Mouse (Mus musculus) kidney, embryonic 15.5 days (tissue): Measurements from ENCODE around the gene Per2. TPM values are rescaled to one million over a fixed set of nuclear protein-coding genes. Genes with fewer than 3 reads are reported as not detected.

Experiments
- ATAC-seq: fragments of 200-750 bp; cut with Nextera tagmentation; replicated peaks from 2 replicates; pipeline ENCODE4 v1.8.0; 2017; ENCODE audit warnings: moderate TSS enrichment; ENCODE audit not compliant: low FRiP score
- H3K27ac ChIP-seq: fragments of 300-500 bp; sonication (generic); 2 replicates; pipeline ENCODE4 v1.5.1; 2015; ENCODE audit warnings: mild to moderate bottlenecking, inconsistent platforms
- H3K27me3 ChIP-seq: fragments of 300-500 bp; sonication (generic); 2 replicates; pipeline ENCODE4 v1.6.1; 2015; ENCODE audit warnings: inconsistent platforms
- H3K36me3 ChIP-seq: fragments of 300-500 bp; sonication (generic); 2 replicates; pipeline ENCODE4 v1.6.1; 2015; ENCODE audit warnings: inconsistent platforms
- H3K4me1 ChIP-seq: fragments of 300-500 bp; sonication (generic); 2 replicates; pipeline ENCODE4 v1.6.1; 2015; ENCODE audit warnings: inconsistent platforms
- H3K4me2 ChIP-seq: fragments of 300-500 bp; sonication (generic); 2 replicates; pipeline ENCODE4 v1.6.1; 2015; ENCODE audit warnings: moderate library complexity, mild to moderate bottlenecking, inconsistent platforms
- H3K4me3 ChIP-seq: fragments of 300-500 bp; sonication (generic); replicated peaks from 2 replicates; pipeline ENCODE4 v1.5.1; 2015; ENCODE audit warnings: mild to moderate bottlenecking, inconsistent platforms
- H3K9ac ChIP-seq: fragments of 300-500 bp; sonication (generic); 2 replicates; pipeline ENCODE4 v1.6.1; 2015; ENCODE audit warnings: mild to moderate bottlenecking, inconsistent platforms
- H3K9me3 ChIP-seq: fragments of 300-500 bp; sonication (generic); replicated peaks from 2 replicates; pipeline ENCODE4 v1.6.1; 2016; ENCODE audit warnings: inconsistent platforms
- WGBS: fragments of 180-500 bp; shearing (Covaris S2); methylation state at CpG from one replicate; pipeline ENCODE4 v1.1.7; 2015; ENCODE audit warnings: mixed read lengths; 5-methylcytosine and 5-hydroxymethylcytosine counted together
- polyA plus RNA-seq: library from polyadenylated mRNA; unstranded; fragments of >200 nt; fragmentation: Nextera tagmentation; extraction: Ambion mirVana; gene quantifications from 2 replicates; pipeline ENCODE4 v1.2.1, GENCODE M21; 2015

Gene Per2
- polyA plus RNA-seq, 1 experiment from 2014 or later = 3.6 TPM

GRCm38 (mm10) chr1:91457116-91457515 is 2.0 kb downstream of the Per2 start:
- ATAC-seq = no peak
- H3K27ac ChIP-seq = peak overlapping the region; percentile 81; the same call in 1 of the 2 replicates
- no peaks in the 10 kb centered on the region for H3K27me3 ChIP-seq
- WGBS = 94% methylated on average over 4 of the region's 4 CpGs
- peaks cover 62% of the 10 kb centered on the region for H3K4me1 ChIP-seq
- no peak overlapping the region for H3K4me3 ChIP-seq
- H3K9me3 ChIP-seq = no peaks in the 10 kb centered on the region
- H3K36me3 ChIP-seq = no peaks in the 10 kb centered on the region
- no peak overlapping the region for H3K4me2 ChIP-seq
- no peak overlapping the region for H3K9ac ChIP-seq

DNA sequence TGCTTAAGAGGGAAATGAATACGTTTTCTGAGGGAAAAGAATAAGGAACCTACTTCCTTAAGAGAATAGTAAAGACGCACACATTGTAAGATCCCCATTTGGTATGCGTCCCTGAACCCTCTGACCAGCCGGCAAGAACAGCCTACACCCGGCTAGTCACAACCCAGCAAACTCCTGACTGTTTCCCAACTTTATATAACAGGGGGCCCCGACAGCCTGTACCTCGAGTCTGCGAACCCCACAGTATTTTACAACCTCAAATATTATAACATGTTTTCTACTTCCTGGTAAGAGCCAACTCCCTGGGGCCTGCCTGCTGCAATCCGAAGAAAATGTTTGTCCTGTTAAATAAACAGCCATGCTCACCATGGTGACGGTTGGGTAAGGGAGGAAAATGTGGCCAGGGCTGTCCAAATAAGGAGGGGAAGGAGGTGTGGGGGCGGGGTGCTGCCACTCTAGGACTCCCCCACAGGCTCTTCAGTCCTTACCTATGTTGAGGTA is 2.8 kb downstream of the Per2 start:
- Histone ChIP-seq H3K4me2 (peak overlapping the region; percentile 38), H3K27me3 (no peaks in the 10 kb centered on the region), H3K36me3 (no peaks in the 10 kb centered on the region), H3K9ac (no peak overlapping the region), H3K4me3 (no peak overlapping the region), H3K4me1 (peaks cover 70% of the 10 kb centered on the region), H3K27ac (peak overlapping the region; percentile 81), H3K9me3 (no peaks in the 10 kb centered on the region)
- whole genome bisulfite sequencing = 18% methylated on average over 11 of the region's 11 CpGs
- no peak for ATAC-seq

DNA sequence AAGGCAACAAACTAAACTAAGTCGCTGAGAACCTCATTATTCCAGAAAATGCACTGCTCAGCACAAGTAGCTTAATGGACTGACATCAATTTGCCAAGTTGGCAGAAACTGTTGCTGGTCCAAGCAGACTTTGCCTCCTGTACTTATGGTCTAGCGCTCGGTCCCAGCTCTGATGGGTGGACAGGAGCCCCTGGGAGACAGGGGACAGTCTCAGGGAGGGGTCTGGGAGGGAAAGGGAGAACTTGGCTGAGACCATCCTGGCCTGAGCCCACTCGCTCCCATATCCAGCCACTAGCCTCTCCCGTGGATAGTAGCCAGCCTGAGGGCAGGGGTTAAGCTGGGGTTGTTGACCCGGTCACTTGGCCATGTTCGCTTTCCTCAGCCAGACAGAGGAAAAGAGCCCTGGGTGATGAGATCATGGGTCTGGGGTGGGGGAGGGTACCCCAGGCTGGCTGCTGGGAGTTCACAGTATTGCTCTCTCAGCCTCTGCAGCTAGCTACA is 3.4 kb downstream of the Per2 start:
- 21% methylated on average over 7 of the region's 7 CpGs for WGBS
- peaks cover 76% of the 10 kb centered on the region for H3K4me1 ChIP-seq
- ATAC-seq = no peak
- no peak overlapping the region for H3K4me3 ChIP-seq
- H3K9ac ChIP-seq = no peak overlapping the region
- no peaks in the 10 kb centered on the region for H3K9me3 ChIP-seq
- H3K27me3 ChIP-seq = no peaks in the 10 kb centered on the region
- H3K27ac ChIP-seq = peak overlapping the region; percentile 81
- no peaks in the 10 kb centered on the region for H3K36me3 ChIP-seq
- H3K4me2 ChIP-seq = peak overlapping the region; percentile 38

DNA sequence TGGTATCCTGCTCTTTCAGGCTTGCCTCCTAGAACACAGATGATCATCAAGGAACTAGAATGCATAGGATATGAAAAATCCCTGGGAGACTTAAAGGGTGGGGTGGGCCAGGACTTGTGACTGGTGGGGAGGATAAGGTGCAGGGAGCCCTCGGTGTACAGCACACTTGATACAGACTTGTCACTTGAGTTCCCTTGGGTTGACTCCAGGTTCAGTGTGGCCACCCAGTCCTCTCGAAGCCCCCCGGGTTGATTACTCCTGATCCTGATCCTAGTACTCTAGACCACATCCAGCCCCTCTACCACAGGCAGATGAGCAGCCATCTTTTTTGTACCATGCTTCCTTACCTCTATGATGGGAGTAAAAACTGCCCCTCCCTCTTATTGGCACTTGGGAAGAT is 4.2 kb downstream of the Per2 start:
- peaks cover 68% of the 10 kb centered on the region for H3K4me1 ChIP-seq
- no peak overlapping the region for H3K4me3 ChIP-seq
- WGBS = 81% methylated on average over 3 of the region's 3 CpGs
- H3K27ac ChIP-seq = peak overlapping the region; percentile 81; the same call in 1 of the 2 replicates
- ATAC-seq = no peak
- no peaks in the 10 kb centered on the region for H3K27me3 ChIP-seq
- no peaks in the 10 kb centered on the region for H3K36me3 ChIP-seq
- no peaks in the 10 kb centered on the region for H3K9me3 ChIP-seq
- no peak overlapping the region for H3K4me2 ChIP-seq
- no peak overlapping the region for H3K9ac ChIP-seq

DNA sequence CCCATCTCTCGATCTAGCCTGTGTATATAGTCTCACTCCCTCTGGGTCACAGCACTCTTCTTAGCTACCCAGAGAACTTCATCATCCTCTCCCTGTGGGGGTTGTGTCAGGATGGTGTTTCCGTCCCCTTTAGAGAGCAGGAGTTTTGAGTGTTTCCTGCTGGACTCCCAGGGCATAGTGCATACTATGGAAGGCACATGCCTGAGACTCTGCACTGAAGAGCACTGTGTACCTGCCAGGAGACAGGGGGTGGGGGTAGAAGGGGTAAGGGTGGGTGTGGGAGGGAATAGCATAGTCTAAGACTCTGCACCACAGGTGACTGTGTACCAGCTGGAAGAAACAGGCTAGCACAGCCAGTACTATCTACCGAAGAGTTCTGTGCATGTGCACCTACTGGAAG is 4.8 kb downstream of the Per2 start:
- ATAC-seq = no peak
- H3K27ac ChIP-seq = 0 out of 2 replicates have a peak overlapping the region, but pooled peaks have one; percentile 81
- no peak overlapping the region for H3K4me2 ChIP-seq
- 68% methylated on average over 3 of the region's 3 CpGs for WGBS
- H3K27me3 ChIP-seq = no peaks in the 10 kb centered on the region
- no peaks in the 10 kb centered on the region; the same call in 1 of the 2 replicates for H3K36me3 ChIP-seq
- no peaks in the 10 kb centered on the region for H3K9me3 ChIP-seq
- H3K4me3 ChIP-seq = no peak overlapping the region
- H3K4me1 ChIP-seq = peaks cover 66% of the 10 kb centered on the region
- H3K9ac ChIP-seq = no peak overlapping the region

DNA sequence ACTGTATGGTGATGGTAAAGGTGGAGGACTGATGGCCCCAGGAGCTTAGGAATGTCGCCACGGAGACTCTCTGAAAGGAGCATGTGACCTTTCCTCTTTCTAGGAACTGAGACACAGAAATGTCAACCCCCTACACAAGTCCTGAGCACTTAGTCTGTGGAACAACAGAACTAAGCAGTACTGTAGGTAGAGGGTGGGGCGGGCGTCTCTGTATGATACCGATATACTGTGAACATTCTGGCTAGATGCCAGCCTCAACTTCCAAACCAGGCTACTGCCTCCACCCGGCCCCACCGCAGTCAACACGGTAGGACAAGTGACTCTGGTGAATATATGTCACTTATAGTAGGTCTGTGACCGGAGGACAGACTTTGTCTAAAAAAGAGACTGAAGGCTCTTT is 5.2 kb downstream of the Per2 start:
- H3K9ac ChIP-seq = no peak overlapping the region
- H3K4me2 ChIP-seq = no peak overlapping the region
- H3K27me3 ChIP-seq = no peaks in the 10 kb centered on the region
- H3K27ac ChIP-seq = no peak overlapping the region
- peaks cover 2% of the 10 kb centered on the region; the same call in 1 of the 2 replicates for H3K36me3 ChIP-seq
- H3K4me3 ChIP-seq = no peak overlapping the region
- H3K9me3 ChIP-seq = no peaks in the 10 kb centered on the region
- ATAC-seq = no peak
- peaks cover 69% of the 10 kb centered on the region for H3K4me1 ChIP-seq
- WGBS = 79% methylated on average over 9 of the region's 9 CpGs

DNA sequence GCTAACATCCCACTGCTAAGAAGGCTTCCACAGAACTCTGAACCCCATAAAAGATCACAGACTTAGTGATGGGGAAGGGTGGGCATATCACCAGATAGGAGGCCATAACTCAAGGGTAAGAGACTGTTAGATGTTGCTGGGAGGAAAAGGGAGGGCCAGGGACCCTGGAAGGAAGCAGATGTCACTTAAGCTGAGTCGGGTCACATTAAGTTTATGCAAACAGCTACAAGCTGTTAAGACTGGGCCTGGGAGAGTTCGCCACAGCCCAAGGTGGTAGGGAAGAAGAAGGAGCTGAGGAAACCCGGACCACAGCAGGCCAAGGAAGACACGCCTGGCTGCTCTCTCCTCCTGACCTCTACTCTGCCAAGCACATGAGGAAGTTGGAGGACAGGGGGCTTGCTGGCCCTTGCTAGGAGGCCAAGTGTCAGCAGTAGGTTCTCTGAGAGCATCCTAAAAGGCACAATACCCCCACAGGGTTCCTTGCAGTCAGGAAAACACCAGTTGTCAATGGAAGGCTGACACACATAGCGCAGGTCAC is 7.5 kb downstream of the Per2 start:
- Histone ChIP-seq H3K27me3 (no peaks in the 10 kb centered on the region), H3K4me1 (peaks cover 57% of the 10 kb centered on the region), H3K4me3 (no peak overlapping the region), H3K4me2 (no peak overlapping the region), H3K36me3 (peaks cover 20% of the 10 kb centered on the region), H3K27ac (peak overlapping the region; percentile 69), H3K9me3 (peaks cover 4% of the 10 kb centered on the region; the same call in 1 of the 2 replicates), H3K9ac (no peak overlapping the region)
- WGBS = 28% methylated on average over 5 of the region's 5 CpGs
- ATAC-seq = peak; percentile 40; the same call in 1 of the 2 replicates

DNA sequence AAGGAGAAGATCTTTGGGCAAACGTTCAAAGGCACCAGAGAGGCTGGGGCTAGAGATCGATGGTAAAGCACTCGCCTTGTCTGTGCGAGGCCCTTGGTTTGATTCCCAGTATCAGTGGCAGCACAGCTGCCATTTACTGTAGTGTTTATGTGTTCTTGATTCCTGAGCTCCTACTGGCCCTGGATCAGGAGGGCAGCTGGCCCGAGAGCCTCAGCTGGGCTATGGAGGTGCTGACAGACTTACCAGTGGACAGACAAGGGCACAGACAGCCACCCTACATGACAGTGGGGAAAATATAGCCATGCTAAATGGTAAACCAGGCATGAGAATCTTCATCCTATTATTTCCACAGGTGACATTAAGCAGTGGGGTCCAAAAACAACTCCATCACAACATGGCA is 8.3 kb downstream of the Per2 start:
- Histone ChIP-seq H3K9ac (no peak overlapping the region), H3K27ac (peak overlapping the region; percentile 69; the same call in 1 of the 2 replicates), H3K4me2 (no peak overlapping the region), H3K4me3 (no peak overlapping the region), H3K36me3 (peaks cover 20% of the 10 kb centered on the region), H3K27me3 (no peaks in the 10 kb centered on the region), H3K9me3 (peaks cover 4% of the 10 kb centered on the region; the same call in 1 of the 2 replicates), H3K4me1 (peaks cover 56% of the 10 kb centered on the region)
- WGBS = 75% methylated on average over 5 of the region's 5 CpGs
- no peak for ATAC-seq

GRCm38 (mm10) chr1:91448688-91449087 is 10.4 kb downstream of the Per2 start:
- ATAC-seq = no peak

DNA sequence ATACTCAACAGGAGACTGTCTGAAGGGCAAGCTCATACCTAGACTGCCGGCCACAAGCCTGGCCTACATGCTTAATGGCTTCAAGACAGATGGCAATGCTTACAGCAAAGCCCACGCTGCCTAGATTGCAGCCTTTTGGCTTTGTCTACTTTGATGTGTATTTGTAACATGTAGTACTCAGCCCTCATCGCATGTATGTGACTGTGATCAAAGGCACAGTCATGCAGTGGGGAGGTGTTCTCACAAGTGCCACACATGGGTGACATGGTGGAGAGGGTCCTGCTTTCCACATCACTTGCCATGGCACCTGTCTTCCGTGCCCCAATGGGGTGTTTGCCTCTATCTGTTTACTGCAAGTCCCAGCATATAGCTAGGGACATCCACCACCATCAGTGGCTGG is 12.6 kb downstream of the Per2 start:
- Histone ChIP-seq H3K9me3 (peaks cover 4% of the 10 kb centered on the region; the same call in 1 of the 2 replicates), H3K4me3 (no peak overlapping the region), H3K9ac (no peak overlapping the region), H3K36me3 (peaks cover 28% of the 10 kb centered on the region), H3K4me1 (peaks cover 39% of the 10 kb centered on the region), H3K4me2 (no peak overlapping the region), H3K27me3 (no peaks in the 10 kb centered on the region), H3K27ac (peak overlapping the region; percentile 59)
- WGBS = 84% methylated on average over 4 of the region's 4 CpGs
- no peak for ATAC-seq

More at GRCm38 (mm10) chr1:91448688-91449087, 10.4 kb downstream of the Per2 start:
- Histone ChIP-seq H3K4me3 (no peak overlapping the region), H3K9me3 (peaks cover 4% of the 10 kb centered on the region; the same call in 1 of the 2 replicates), H3K27me3 (no peaks in the 10 kb centered on the region), H3K4me1 (peaks cover 46% of the 10 kb centered on the region), H3K36me3 (peaks cover 28% of the 10 kb centered on the region), H3K4me2 (no peak overlapping the region), H3K9ac (no peak overlapping the region), H3K27ac (no peak overlapping the region)
- 84% methylated on average over 10 of the region's 10 CpGs for WGBS

DNA sequence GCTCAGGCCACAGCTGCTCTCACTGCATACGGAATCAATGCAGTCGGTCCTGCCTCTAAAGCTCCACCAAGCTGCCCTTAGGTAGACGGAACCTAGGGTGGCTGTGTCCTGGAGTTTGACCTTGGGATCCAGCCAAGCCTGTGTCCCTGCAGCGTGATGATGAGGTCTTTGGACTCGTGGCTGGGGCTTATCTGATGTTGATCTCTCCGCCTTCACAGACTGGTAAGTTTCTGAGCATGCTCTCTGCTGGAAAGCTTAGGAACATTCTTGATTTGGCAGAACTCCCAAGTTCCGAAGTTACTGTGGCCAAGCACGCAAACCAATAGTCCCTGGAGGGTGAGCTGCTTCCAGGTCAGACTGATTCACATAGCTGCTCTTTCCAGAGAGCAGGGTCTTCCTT is 13.1 kb downstream of the Per2 start:
- Histone ChIP-seq H3K27ac (peak overlapping the region; percentile 59), H3K9ac (no peak overlapping the region), H3K4me2 (no peak overlapping the region), H3K4me3 (no peak overlapping the region), H3K36me3 (peaks cover 30% of the 10 kb centered on the region), H3K27me3 (no peaks in the 10 kb centered on the region), H3K9me3 (peaks cover 4% of the 10 kb centered on the region; the same call in 1 of the 2 replicates), H3K4me1 (peaks cover 34% of the 10 kb centered on the region)
- peak; percentile 30; the same call in 1 of the 2 replicates for ATAC-seq
- WGBS = 56% methylated on average over 8 of the region's 8 CpGs
